Mouse (Mus musculus): Measurements from ENCODE around the gene Ffar3.

Ffar3 gene

DNA sequence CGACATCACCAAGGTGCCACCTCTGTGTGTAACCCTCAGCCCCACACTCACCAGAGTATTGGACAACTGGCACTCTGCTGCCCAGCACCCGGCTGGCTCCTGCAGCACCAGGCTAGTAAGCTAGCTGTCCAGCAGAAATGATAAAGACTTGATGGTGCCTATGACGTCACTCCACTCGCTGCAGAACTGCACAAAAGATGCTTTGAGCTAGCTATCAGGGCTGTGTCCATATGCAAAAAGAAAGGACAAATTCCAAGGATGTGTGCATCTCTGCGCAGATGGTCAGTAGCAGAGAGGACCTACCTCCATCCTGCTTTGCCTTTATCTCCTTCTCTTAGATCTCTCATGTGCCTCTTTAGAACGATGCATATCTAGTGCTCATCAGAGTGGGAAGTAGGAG is at the start of gene Ffar3:
Gene Ffar3 (minus strand): TSS at position 101 of the 400 bp plus-strand sequence.
- no peak for DNase-seq (ENCODE audit: low read depth, low spot score)

GRCm38 (mm10) chr7:30904042-30904441 is 48.1 kb upstream of the Ffar3 start:
- no peak for DNase-seq (ENCODE audit: low read depth, low spot score)

DNA sequence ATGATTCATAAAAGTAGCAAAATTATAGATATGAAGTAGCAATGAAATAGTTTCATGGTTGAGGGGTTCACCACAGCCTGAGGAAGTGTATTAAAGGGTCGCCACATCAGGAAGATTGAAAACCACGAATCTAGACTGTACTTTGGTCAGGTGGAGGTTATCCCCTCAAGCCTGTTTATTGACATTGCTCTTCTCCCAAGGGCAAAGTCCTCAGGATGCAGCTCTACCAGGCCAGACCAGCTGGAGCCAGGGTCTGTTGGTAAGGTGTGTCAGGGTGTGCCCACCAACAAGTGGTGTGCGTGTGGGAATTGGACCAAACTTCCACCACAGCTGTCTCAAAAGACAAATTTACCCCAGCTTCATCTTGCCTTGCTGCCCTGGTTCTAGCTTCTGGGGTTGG is 39.2 kb upstream of the Ffar3 start:
- no peak for DNase-seq (ENCODE audit: low read depth, low spot score)

GRCm38 (mm10) chr7:30892515-30892914 is 36.5 kb upstream of the Ffar3 start:
- no peak for DNase-seq (ENCODE audit: low read depth, low spot score)

DNA sequence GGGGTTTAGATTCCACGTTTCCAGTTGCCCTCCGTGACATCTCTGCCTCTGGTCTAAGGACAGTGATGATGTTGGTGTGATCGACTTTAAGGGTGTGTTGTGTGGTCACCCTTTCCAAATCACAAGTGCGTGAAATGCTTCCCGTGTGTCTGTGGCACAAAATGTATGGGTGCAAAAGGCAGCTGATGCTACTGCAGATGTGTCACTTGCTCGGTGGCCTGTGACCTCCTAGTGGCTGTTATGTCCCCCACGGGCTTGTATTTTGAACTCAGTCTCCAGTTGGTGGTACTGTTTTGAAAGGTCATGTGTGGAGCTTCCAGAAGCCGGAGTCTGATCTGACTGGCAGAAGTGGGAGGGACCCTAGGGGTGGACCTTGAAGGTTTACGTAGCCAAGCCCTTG is 35.8 kb upstream of the Ffar3 start:
- DNase-seq (ENCODE audit: low read depth, low spot score): no peak

DNA sequence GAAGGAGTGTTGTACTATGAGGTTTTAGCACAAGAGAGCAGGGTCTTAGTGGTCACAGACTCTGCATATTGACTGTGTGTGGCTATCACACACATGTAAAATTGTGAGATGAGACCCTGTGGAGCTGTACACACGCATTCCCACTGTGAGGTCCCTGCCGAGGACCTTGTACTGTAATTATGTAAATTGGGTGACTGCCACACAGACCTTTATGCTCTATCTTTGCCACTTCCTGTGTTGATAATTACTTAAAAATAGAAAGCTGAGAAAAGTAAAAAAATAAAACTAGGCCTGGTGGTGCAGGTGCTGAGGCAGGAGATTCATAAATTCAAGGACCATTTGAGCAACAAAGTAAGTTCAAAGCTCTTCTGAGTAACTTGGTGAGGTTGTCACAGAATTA is 34.7 kb upstream of the Ffar3 start:
- DNase-seq (ENCODE audit: low read depth, low spot score): no peak

DNA sequence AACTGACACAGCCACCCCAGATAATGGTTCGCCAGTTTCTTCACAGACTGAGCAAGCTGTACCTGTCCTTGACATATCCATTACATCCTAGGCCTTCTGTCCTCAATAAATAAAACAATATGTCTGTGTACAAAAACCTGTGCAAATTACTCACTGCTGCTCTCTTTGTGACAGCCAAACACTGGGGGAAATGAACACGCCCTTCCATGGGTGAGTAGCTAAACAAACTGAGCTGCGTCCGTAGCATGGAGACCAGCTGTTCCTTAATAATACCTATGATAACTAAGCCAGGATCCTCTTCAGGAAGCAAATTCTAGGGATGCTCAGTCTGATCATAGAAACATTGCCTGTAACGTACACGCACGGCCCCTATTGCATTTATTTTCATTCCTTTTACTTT is 32.8 kb upstream of the Ffar3 start:
- no peak for DNase-seq (ENCODE audit: low read depth, low spot score)

DNA sequence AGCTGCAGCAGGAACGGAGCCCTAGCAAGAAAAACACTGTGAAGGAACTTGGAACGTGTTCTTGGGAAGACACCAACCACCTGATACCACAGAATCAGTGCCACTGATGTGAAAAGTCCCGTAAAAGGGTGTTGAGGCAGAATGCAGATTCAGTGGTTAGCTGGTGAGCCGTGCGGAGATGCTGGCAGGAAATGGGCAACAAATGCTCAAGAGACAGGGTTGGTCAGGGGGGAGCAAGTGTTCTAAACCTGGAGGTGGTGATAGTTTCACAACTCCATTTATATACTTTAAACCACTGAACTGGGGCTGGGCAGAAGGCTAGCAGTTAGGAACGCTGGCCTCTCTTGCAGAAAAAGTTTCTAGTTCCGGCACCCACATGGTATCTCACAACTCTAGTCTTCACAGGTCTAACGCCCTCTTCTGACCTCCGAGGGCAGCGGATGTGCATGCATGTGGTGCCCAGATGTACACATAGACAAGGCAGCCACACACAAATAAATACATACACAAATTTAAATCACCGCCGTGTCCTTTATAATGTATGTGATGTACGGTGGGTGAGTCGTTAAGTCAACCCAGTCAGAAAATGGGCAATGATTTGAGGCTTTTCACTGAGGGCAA is 31.7 kb upstream of the Ffar3 start:
- DNase-seq (ENCODE audit: low read depth, low spot score): no peak

DNA sequence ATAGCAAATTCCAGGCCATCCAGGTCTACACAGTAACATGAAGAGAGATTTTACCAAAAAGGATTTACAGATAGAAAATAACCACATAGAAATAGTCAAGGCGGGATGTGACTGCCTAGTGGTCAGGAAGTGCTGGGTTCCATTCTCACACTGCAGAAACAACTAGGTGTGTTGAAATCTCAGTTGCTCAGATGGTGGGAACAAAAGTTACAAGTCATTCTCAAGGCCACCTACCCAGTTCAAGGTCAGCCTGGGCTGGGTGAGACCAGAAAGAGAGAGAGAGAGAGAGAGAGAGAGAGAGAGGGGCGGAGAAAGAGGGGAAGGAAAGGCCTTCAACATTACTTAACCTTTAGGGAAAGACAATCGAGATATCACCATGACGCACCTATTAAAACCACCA is 30.9 kb upstream of the Ffar3 start:
- no peak for DNase-seq (ENCODE audit: low read depth, low spot score)

DNA sequence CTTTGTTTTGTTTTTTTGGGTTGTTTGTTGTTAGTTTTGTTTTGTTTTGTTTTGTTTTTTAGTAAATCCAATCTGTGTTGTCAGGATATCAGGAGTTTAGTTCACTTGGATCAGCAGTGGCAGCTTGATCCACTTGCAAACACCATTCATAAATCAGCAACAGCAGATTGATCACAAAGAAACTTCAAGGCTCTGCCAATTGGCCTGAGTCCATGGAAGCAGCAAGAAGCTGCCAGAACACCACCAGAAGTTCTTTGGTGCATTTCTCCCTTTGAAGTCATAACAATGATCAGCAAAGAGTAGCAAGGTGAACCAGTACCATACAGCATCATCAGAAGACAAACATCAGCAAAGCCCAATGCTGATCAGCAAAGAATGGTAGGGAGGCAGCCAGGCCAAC is 28.1 kb upstream of the Ffar3 start:
- DNase-seq (ENCODE audit: low read depth, low spot score): no peak

DNA sequence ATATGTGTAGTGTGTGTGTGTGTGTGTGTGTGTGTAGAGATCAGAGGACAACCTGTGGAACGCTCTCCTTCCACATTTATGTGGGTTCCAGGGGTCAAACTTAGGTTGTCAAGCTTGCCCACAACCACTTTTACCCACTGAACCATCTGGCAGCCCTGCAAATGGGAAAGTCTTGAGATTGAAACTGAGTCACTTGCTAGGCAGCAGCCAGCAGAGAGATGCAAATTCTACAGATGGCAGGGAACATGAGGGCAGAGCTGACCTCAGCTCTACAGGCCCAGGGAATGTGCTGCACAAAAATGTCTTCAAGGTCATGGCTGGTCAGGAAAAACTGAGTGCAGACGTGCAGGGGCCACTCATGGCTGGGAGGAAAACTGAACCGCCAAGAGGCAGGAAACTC is 25.4 kb upstream of the Ffar3 start:
- DNase-seq (ENCODE audit: low read depth, low spot score): no peak

- DNase-seq (ENCODE audit: low read depth, low spot score): no peak
Measured at GRCm38 (mm10) chr7:30880176-30880575, 24.2 kb upstream of the Ffar3 start, which contains the start of gene Cd22. Gene Cd22, minus strand, starts transcription at chr7:30880342.

DNA sequence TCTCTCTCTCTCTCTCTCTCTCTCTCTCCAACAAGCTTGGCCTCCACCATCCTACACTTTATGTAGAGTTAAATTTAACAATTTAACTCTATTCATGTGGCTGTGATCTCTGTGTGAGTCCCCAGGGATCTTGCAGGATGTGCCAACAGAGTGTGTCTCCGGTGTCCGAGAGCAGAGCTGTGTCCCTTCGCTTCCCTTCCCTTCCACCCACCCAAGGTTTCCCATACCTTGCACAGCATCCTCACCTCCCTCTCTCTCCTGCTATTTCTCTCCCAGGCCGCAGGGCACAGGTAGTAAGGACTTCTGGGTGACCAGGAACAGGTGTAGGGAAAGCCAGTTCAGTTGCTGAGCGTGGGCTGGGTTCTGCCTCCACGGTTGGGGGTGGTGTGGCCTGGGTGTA is 23.0 kb upstream of the Ffar3 start:
- no peak for DNase-seq (ENCODE audit: low read depth, low spot score)

DNA sequence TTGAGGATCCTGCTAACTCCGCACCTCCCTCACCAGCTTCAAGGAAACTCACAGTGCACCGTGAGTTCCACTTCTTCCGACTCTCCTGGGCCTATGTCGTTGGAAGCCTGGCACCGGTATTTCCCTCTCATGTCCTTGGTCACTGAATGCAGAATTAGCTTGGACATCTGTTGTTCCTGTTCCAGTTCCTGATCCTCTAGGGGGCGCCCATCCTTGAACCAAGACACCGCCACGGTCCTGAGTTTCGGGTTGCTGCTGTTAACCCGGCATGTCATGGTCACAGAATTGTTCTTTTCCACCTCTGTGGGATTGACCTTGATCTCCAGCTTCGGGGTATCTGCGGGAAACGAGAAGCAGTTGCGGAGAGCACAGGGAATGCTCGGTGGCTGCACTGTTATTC is 17.1 kb upstream of the Ffar3 start:
- DNase-seq (ENCODE audit: low read depth, low spot score): no peak

DNA sequence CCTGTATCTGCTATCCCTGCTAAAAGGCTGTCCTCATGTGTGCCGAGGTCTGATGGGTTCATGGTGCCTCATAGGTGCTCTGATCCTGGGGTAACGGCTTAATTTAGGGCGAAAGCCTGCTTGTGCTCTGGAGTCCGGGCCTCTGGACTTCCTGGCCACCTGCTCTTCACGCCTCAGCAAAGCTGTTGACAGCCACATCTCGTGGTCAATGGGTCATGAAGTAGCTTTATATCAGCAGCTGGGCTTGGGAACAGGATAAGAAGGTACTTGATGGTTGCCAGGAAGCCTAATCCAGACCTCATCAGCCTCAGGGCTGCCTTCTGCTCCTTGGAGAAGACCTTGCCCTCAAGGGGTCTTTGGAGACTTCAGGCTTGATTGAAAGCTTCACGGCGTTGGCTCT is 7.4 kb upstream of the Ffar3 start:
- no peak for DNase-seq (ENCODE audit: low read depth, low spot score)

- no peak for DNase-seq (ENCODE audit: low read depth, low spot score)
Measured at GRCm38 (mm10) chr7:30861464-30861863, 5.5 kb upstream of the Ffar3 start, which contains the start of gene Ffar1. Gene Ffar1, minus strand, starts transcription at chr7:30861564.

GRCm38 (mm10) chr7:30859635-30860402 is 3.8 kb upstream of the Ffar3 start:
- DNase-seq (ENCODE audit: low read depth, low spot score): no peak

- DNase-seq (ENCODE audit: low read depth, low spot score): no peak
Measured at GRCm38 (mm10) chr7:30859290-30859634, 3.3 kb upstream of the Ffar3 start.

DNA sequence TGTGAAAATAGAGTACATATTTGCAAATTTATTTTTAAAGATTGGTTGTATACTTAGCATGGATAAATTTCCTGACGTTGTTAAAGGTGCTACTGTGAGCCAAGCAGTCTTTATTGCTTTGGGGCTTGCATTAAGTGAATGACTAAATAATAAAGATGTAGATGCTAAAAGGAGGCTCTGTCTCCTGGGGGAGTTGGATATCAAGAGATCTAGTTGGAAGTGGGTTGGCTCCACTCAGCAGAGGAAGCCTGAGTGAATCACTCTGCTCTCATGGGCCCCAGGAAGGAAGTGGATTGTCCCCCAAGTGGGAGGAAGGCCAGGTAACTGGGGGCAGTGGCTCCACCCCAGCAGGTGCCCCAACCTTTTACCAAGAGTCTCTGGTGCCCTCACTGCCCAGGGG is 1.8 kb upstream of the Ffar3 start:
- no peak for DNase-seq (ENCODE audit: low read depth, low spot score)

DNA sequence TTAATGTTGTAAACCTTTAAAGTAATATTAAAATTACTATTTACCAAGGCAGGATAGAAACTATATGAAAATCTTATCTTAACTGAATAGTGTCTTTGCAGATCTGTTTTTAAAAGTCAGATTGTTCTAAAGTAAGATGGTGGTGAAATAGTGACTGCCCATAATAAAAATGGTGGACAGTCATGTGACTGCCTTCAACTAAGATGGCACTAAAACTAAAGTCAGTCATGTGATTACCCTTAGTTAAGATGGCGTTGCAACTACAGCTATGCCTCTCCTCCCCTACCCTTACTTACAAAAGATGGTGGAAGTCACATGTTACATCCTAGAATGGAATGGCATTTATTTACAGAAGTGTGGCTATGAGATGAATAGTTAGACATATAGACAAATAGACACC is 4.6 kb downstream of the Ffar3 start:
- DNase-seq (ENCODE audit: low read depth, low spot score): no peak

- DNase-seq (ENCODE audit: low read depth, low spot score): no peak
Measured at GRCm38 (mm10) chr7:30847934-30848333, 8.0 kb downstream of the Ffar3 start.

- DNase-seq (ENCODE audit: low read depth, low spot score): no peak
Measured at GRCm38 (mm10) chr7:30847386-30847785, 8.6 kb downstream of the Ffar3 start.

DNA sequence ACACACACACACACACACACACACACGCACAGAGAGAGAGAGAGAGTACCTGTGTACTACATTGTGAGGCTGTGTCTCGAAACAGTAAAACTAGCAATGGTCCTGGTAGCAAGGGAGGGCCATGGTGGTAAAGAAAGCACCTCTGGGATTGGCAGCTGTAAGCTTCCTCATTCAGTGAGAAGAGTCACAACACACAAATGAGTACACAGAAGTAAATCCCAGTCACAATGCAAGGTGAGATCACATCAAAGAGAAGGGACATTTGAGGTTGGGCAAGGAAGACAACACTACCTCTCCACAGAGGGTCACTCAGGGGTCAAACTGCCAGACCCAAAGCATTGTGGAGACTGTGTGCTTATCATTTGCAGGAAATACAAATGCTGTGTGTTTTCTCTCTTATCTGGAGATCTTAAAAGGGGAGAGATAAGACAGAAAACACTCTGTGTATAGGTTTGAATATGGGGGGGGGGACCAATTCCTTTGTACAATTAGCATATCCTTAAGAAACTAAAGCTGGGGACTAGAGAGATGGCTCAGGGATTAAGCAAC is 9.4 kb downstream of the Ffar3 start:
- no peak for DNase-seq (ENCODE audit: low read depth, low spot score)
